Mouse (Mus musculus) CH12.LX (cell line): ENCODE data around the gene Pwwp2b. TPM values are rescaled to one million over a fixed set of nuclear protein-coding genes. Genes with fewer than 3 reads are reported as not detected.
A peak's percentile ranks its signal among the peaks of the same experiment; 100 is the strongest.

Experiments
- DNase-seq: peaks from one replicate; pipeline ENCODE4 v3.0.0-alpha.2; 2013; ENCODE audit errors: extremely low read depth
- H3K27ac ChIP-seq: 2 replicates; pipeline ENCODE4 v1.5.1; 2012; ENCODE audit warnings: low read depth, mild to moderate bottlenecking, control low read depth, moderate library complexity; ENCODE audit not compliant: insufficient read depth
- H3K27me3 ChIP-seq: replicated peaks from 2 replicates; pipeline ENCODE3; 2012; ENCODE audit warnings: inconsistent platforms
- H3K36me3 ChIP-seq, 2 experiments: replicated peaks in 1 of 2; 2 replicates each; pipeline versions ENCODE3 to v1.6.1; 2012; ENCODE audit warnings: inconsistent platforms in 1 of 2, low read length in 1 of 2, mild to moderate bottlenecking in 1 of 2, mixed read lengths in 1 of 2, moderate library complexity in 1 of 2; ENCODE audit not compliant: control insufficient read depth in 1 of 2, insufficient read depth in 1 of 2
- H3K4me1 ChIP-seq, 2 experiments: 2 replicates each; pipeline ENCODE4 v1.6.1; 2012; ENCODE audit warnings: inconsistent platforms in 1 of 2, moderate library complexity in 1 of 2; ENCODE audit not compliant: insufficient read depth in 2 of 2, control insufficient read depth in 1 of 2
- H3K4me2 ChIP-seq: 2 replicates; pipeline ENCODE4 v1.6.1; 2012; ENCODE audit warnings: low read depth, mild to moderate bottlenecking, control low read depth; ENCODE audit not compliant: poor library complexity, insufficient read depth, severe bottlenecking
- H3K4me3 ChIP-seq, 3 experiments: fragments of 150-350 bp in 1 of 3; sonication (generic) in 1 of 3; replicated peaks in 1 of 3; 2 replicates each; pipeline versions ENCODE3 to v1.5.1; 2011 to 2012; ENCODE audit warnings: low read depth in 2 of 3, low read length in 2 of 3, mild to moderate bottlenecking in 2 of 3, moderate library complexity in 2 of 3, control low read depth in 1 of 3, improper control_type of control experiment in 1 of 3, inconsistent platforms in 1 of 3, mixed read lengths in 1 of 3; ENCODE audit not compliant: poor library complexity in 1 of 3
- H3K79me2 ChIP-seq: replicated peaks from 2 replicates; pipeline ENCODE4 v1.6.1; 2012; ENCODE audit warnings: mild to moderate bottlenecking, moderate library complexity; ENCODE audit not compliant: control insufficient read depth, poor library complexity, insufficient read depth, severe bottlenecking; ENCODE audit errors: extremely low read depth
- H3K9ac ChIP-seq: 2 replicates; pipeline ENCODE4 v1.6.1; 2012; ENCODE audit warnings: low read depth, mild to moderate bottlenecking, control low read depth, moderate library complexity; ENCODE audit not compliant: insufficient read depth
- H3K9me3 ChIP-seq: replicated peaks from 2 replicates; pipeline ENCODE3; 2012; ENCODE audit warnings: low read length, inconsistent platforms, mixed read lengths
- BHLHE40 ChIP-seq: IDR thresholded peaks from 2 replicates; pipeline ENCODE4 v1.6.1; 2011; ENCODE audit warnings: mild to moderate bottlenecking, low read depth, low read length, improper control_type of control experiment
- CHD1 ChIP-seq: IDR thresholded peaks from 2 replicates; pipeline ENCODE4 v1.6.1; 2012; ENCODE audit warnings: low read depth, low read length, improper control_type of control experiment, inconsistent platforms
- CTCF ChIP-seq, 2 experiments: IDR thresholded peaks in 1 of 2; conservative IDR thresholded peaks in 1 of 2; 2 replicates each; pipeline ENCODE4 v1.5.1; 2011 to 2012; ENCODE audit warnings: low read depth in 2 of 2, low read length in 2 of 2, improper control_type of control experiment in 1 of 2, inconsistent platforms in 1 of 2, mild to moderate bottlenecking in 1 of 2, moderate library complexity in 1 of 2
- ETS1 ChIP-seq: conservative IDR thresholded peaks from 2 replicates; pipeline ENCODE4 v1.6.1; 2012; ENCODE audit warnings: low read depth, mild to moderate bottlenecking, inconsistent platforms, low read length, improper control_type of control experiment, moderate library complexity
- GABPA ChIP-seq: IDR thresholded peaks from 2 replicates; pipeline ENCODE4 v1.6.1; 2012; ENCODE audit warnings: low read depth, low read length, improper control_type of control experiment, inconsistent platforms; ENCODE audit not compliant: insufficient replicate concordance
- JUN ChIP-seq: IDR thresholded peaks from 2 replicates; pipeline ENCODE4 v1.6.1; 2011; ENCODE audit warnings: low read depth, mild to moderate bottlenecking, low read length, improper control_type of control experiment, moderate library complexity; ENCODE audit not compliant: insufficient read depth
- MEF2A ChIP-seq: IDR thresholded peaks from 2 replicates; pipeline ENCODE4 v1.6.1; 2014; ENCODE audit warnings: low read depth, mild to moderate bottlenecking, inconsistent platforms, low read length, improper control_type of control experiment, borderline replicate concordance
- PAX5 ChIP-seq: IDR thresholded peaks from 2 replicates; pipeline ENCODE4 v1.6.1; 2012; ENCODE audit warnings: low read length, inconsistent platforms, mixed read lengths
- POLR2AphosphoS2 ChIP-seq: IDR thresholded peaks from 2 replicates; pipeline ENCODE4 v1.6.1; 2011; ENCODE audit warnings: low read depth, low read length, improper control_type of control experiment
- RAD21 ChIP-seq: IDR thresholded peaks from 2 replicates; pipeline ENCODE4 v1.6.1; 2011; ENCODE audit warnings: low read depth, mild to moderate bottlenecking, low read length, improper control_type of control experiment, moderate library complexity
- RCOR1 ChIP-seq: conservative IDR thresholded peaks from 2 replicates; pipeline ENCODE4 v1.6.1; 2012; ENCODE audit warnings: low read depth, mild to moderate bottlenecking, inconsistent platforms, low read length, improper control_type of control experiment
- SMC3 ChIP-seq: IDR thresholded peaks from 2 replicates; pipeline ENCODE4 v1.6.1; 2011; ENCODE audit warnings: low read depth, low read length, improper control_type of control experiment
- UBTF ChIP-seq: IDR thresholded peaks from 2 replicates; pipeline ENCODE4 v1.6.1; 2012; ENCODE audit warnings: low read depth, mild to moderate bottlenecking, inconsistent platforms, low read length, improper control_type of control experiment, moderate library complexity
- USF1 ChIP-seq: IDR thresholded peaks from 2 replicates; pipeline ENCODE4 v1.6.1; 2014; ENCODE audit warnings: low read depth, mild to moderate bottlenecking, inconsistent platforms, low read length, improper control_type of control experiment
- dilution Hi-C: fragments of 300-500 bp; cut with MboI; formaldehyde crosslinking; loops from 2 replicates; pipeline ENCODE4 v1.14.3; 2020; ENCODE audit warnings: low sequenced_read_pairs; ENCODE audit not compliant: extremely low pct_unique_long_range_greater_than_20kb, extremely low pct_ligation_motif_present
- in situ Hi-C: fragments of 300-500 bp; cut with MboI; formaldehyde crosslinking; loops from 3 replicates; pipeline ENCODE4 v1.14.3; 2019; ENCODE audit warnings: low sequenced_read_pairs, low pct_ligation_motif_present, low pct_unique_long_range_greater_than_20kb, mixed read lengths
- polyA plus RNA-seq: library from polyadenylated mRNA; unstranded; fragments of >175 nt; gene quantifications from 2 replicates; pipeline ENCODE4 v1.2.1, GENCODE M21; 2012; ENCODE audit warnings: low read depth; ENCODE audit not compliant: insufficient read length
- total RNA-seq, 2 experiments: library from RNA; depleted of rRNA; stranded (reverse); fragments of 300-350 nt in 1 of 2; fragments of >200 nt in 1 of 2; gene quantifications; 2 replicates each; pipeline ENCODE4 v1.2.3; 2012 to 2014

Pwwp2b gene
- total and polyA plus RNA-seq, 3 experiments: 0.08 TPM; not detected in 2

DNA sequence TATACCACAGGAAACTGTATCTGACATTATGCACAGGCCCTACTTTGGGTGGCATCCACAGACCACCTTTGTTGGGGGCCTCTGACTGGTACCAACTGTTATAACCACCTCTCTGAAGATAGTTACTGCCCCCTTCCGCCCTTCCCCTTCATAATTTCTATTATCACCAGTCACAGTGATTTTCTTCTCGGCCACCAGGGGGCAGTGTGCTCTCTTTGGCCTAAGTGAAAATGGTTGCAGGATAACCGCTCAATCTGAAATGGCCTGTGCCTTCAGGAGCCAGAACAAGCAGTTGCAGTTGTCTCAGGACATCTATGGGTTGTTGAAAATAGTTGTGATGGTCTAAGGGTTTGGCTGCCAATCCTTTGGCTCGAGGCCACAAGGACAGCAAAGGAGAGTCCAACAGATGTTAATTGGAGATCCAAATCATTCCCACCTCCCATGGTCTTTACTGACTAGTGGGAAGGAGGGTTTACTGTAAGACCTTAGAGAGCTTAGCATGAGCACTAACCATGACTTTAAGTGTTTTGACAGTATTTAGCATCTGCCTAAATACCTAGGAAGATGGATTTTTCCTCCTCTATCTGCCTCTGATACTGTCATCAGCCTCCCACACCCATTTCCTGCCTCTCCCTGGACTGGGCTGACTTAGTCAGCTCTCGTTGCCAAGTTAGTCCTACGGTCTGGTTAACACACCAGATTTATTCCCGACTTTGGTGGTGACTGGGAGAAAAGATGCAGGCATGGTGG is 40.1 kb upstream of the Pwwp2b start:
- Histone ChIP-seq H3K27ac (no peak overlapping the region), H3K9me3 (no peaks in the 10 kb centered on the region), H3K36me3 (no peaks in the 10 kb centered on the region), H3K4me2 (no peak overlapping the region), H3K9ac (no peak overlapping the region), H3K4me1 (peaks cover 0 to 6% of the 10 kb centered on the region in 2 experiments; a peak in 2 of 4 replicates), H3K27me3 (peaks cover 61% of the 10 kb centered on the region), H3K4me3 (no peak overlapping the region), H3K79me2 (no peaks in the 10 kb centered on the region)
- DNase-seq: peak; percentile 66
- TF ChIP-seq MEF2A (no peak), CTCF (conservative IDR thresholded peaks at IDR 0.05 in 1 of 2, IDR thresholded peaks at IDR 0.05 in 1 of 2; ENCODE audit: low read depth in 2 of 2, low read length in 2 of 2) (peak; percentile 81 to 96), RAD21 (peak; percentile 44), UBTF (no peak), SMC3 (peak; percentile 78)
- dilution Hi-C loops (no loop called here), in situ Hi-C loops (no loop called here)

- Histone ChIP-seq H3K4me3 (no peak overlapping the region), H3K9ac (no peak overlapping the region), H3K4me2 (no peak overlapping the region), H3K27me3 (peaks cover 65% of the 10 kb centered on the region), H3K4me1 (peaks cover 0 to 10% of the 10 kb centered on the region in 2 experiments; a peak in 2 of 4 replicates), H3K79me2 (no peaks in the 10 kb centered on the region), H3K9me3 (no peaks in the 10 kb centered on the region), H3K36me3 (no peaks in the 10 kb centered on the region), H3K27ac (no peak overlapping the region)
- no peak for DNase-seq
- dilution Hi-C loops (no loop called here), in situ Hi-C loops (no loop called here)
- TF ChIP-seq CTCF (conservative IDR thresholded peaks at IDR 0.05 in 1 of 2, IDR thresholded peaks at IDR 0.05 in 1 of 2; ENCODE audit: low read depth in 2 of 2, low read length in 2 of 2): no peak
- TF ChIP-seq JUN: no peak
- no peak for TF ChIP-seq ETS1
- no peak for TF ChIP-seq RAD21
- no peak for TF ChIP-seq CHD1
- TF ChIP-seq GABPA: no peak
- no peak for TF ChIP-seq USF1
- no peak for TF ChIP-seq PAX5
- TF ChIP-seq BHLHE40: no peak
- no peak for TF ChIP-seq RCOR1
- TF ChIP-seq POLR2AphosphoS2: no peak
These were observed 39.5 kb upstream of the Pwwp2b start for GRCm38 (mm10) chr7:139208773-139209095.
